ENCODE assay signal across 12 mouse cellular contexts in genomic region chr7:115500170-115500569, GRCm38 (mm10).
A peak's percentile ranks its signal among the peaks of the same experiment; 100 is the strongest.
DNase-seq lines count a peak whose midpoint lies in the region; ATAC-seq lines count a peak whose summit lies in the region.
"Had no signal": no experiment of that assay in that cellular context is flagged by ENCODE, and none has a peak within 500 bp of the region (broad histone marks: within the 10 kb centered on the region; RNA-seq: fewer than 3 reads in every experiment).

No protein-coding gene starts in this region.

- ATAC-seq in CD4-positive, CD25-positive, alpha-beta regulatory T cell, adult 4 months: no peak
- ATAC-seq: hindbrain, postnatal 0 days had no signal

- DNase-seq in kidney, postnatal 14 days: peak; percentile 8
- no peak for DNase-seq in kidney, adult 8-10 months
- DNase-seq in adrenal gland, adult 8-10 months: peak; percentile 29
- peak; percentile 45 to 47 for DNase-seq in adrenal gland, postnatal 36 days
- DNase-seq in lung, postnatal 25 days (ENCODE audit: low spot score): peak; percentile 22
- no peak for DNase-seq in gastrocnemius, postnatal 10 days
- DNase-seq: cerebellum, adult 18-20 months; heart, postnatal 14 days; midbrain, embryonic 14.5 days; thymus, postnatal 36 days had no signal

Comparison
In these comparisons a context has a peak if more than half of its experiments do, and no peak if none do; other contexts are left out.
1. DNase-seq: peak in kidney, postnatal 14 days (single experiment), adrenal gland, adult 8-10 months (single experiment), adrenal gland, postnatal 36 days (2 of 2) and lung, postnatal 25 days (single experiment); none in kidney, adult 8-10 months (0 of 2) and gastrocnemius, postnatal 10 days (single experiment).